Mouse (Mus musculus): Measurements from ENCODE around the gene Gpatch11.
A peak's percentile ranks its signal among the peaks of the same experiment; 100 is the strongest.
"Not testable (repeated sequence)": the region's sequence is repeated elsewhere in the genome, so short reads cannot be mapped to it uniquely, and the experiment has no call there.

Gpatch11 gene

GRCm38 (mm10) chr17:78834856-78835835 lies at the start of gene Gpatch11, which contains the start of gene Heatr5b:
Gene Gpatch11 (plus strand): TSS chr17:78835567.
Gene Heatr5b (minus strand): TSS chr17:78835364.
- DNase-seq = peak; percentile 98 to 100

- not testable (repeated sequence) for DNase-seq
Measured at GRCm38 (mm10) chr17:78788273-78788672, 47.1 kb upstream of the Gpatch11 start.

GRCm38 (mm10) chr17:78791068-78791689 lies 44.2 kb upstream of the Gpatch11 start:
- DNase-seq = no peak

GRCm38 (mm10) chr17:78791690-78792070 lies 43.7 kb upstream of the Gpatch11 start:
- DNase-seq = no peak

- DNase-seq = no peak
Measured at GRCm38 (mm10) chr17:78792122-78792521, 43.2 kb upstream of the Gpatch11 start.

GRCm38 (mm10) chr17:78794390-78794789 lies 41.0 kb upstream of the Gpatch11 start:
- DNase-seq = no peak

- DNase-seq = no peak
Measured at GRCm38 (mm10) chr17:78797222-78797621, 38.1 kb upstream of the Gpatch11 start.

- DNase-seq = peak in 1 of 2 experiments; percentile 13
Measured at GRCm38 (mm10) chr17:78809019-78809418, 26.3 kb upstream of the Gpatch11 start.

GRCm38 (mm10) chr17:78809582-78809981 lies 25.8 kb upstream of the Gpatch11 start:
- no peak for DNase-seq

- no peak for DNase-seq
Measured at GRCm38 (mm10) chr17:78824346-78824745, 11.0 kb upstream of the Gpatch11 start.

- DNase-seq = no peak
Measured at GRCm38 (mm10) chr17:78836056-78836455, 689 bp downstream of the Gpatch11 start.

- DNase-seq = no peak
Measured at GRCm38 (mm10) chr17:78842271-78842928, 7.0 kb downstream of the Gpatch11 start.

GRCm38 (mm10) chr17:78856243-78856642 lies 20.9 kb downstream of the Gpatch11 start:
- DNase-seq = no peak

- no peak for DNase-seq
Measured at GRCm38 (mm10) chr17:78873886-78874285, 38.5 kb downstream of the Gpatch11 start.

GRCm38 (mm10) chr17:78881878-78882304 lies 46.5 kb downstream of the Gpatch11 start:
- DNase-seq = peak in 1 of 2 experiments; percentile 19

- peak; percentile 69 to 79 for DNase-seq
Measured at GRCm38 (mm10) chr17:78882401-78883112, 47.2 kb downstream of the Gpatch11 start, which contains the start of gene Eif2ak2. Gene Eif2ak2 (minus strand): TSS chr17:78882573.

- DNase-seq = no peak
Measured at GRCm38 (mm10) chr17:78883291-78883690, 47.9 kb downstream of the Gpatch11 start.

GRCm38 (mm10) chr17:78885286-78886065 lies 50.1 kb downstream of the Gpatch11 start:
- DNase-seq = no peak

- peak; percentile 38 to 43 for DNase-seq
Measured at GRCm38 (mm10) chr17:78888554-78888953, 53.2 kb downstream of the Gpatch11 start.

- DNase-seq = peak; percentile 61 to 72
Measured at GRCm38 (mm10) chr17:78889184-78889583, 53.8 kb downstream of the Gpatch11 start.

- DNase-seq = no peak
Measured at GRCm38 (mm10) chr17:78891020-78891419, 55.7 kb downstream of the Gpatch11 start.

Measured in cerebellum, postnatal 25 days (tissue).